Mouse (Mus musculus) kidney, postnatal 0 days (tissue): ENCODE results near the gene Pycr2. TPM values are rescaled to one million over a fixed set of nuclear protein-coding genes. Genes with fewer than 3 reads are reported as not detected.
"Not testable (repeated sequence)": the region's sequence is repeated elsewhere in the genome, so short reads cannot be mapped to it uniquely, and the experiment has no call there.

Source experiments
- ATAC-seq: fragments of 200-750 bp; cut with Nextera tagmentation; replicated peaks from 2 replicates; pipeline ENCODE4 v1.8.0; 2017; ENCODE audit warnings: low read depth, moderate number of reproducible peaks, moderate TSS enrichment, moderate library complexity; ENCODE audit not compliant: low FRiP score
- DNase-seq: peaks from one replicate; pipeline ENCODE4 v3.0.0-alpha.2; 2016; ENCODE audit warnings: low spot score
- H3K27ac ChIP-seq: fragments of 300-500 bp; sonication (generic); 2 replicates; pipeline ENCODE4 v1.5.1; 2014; ENCODE audit warnings: mild to moderate bottlenecking
- H3K27me3 ChIP-seq: fragments of 300-500 bp; sonication (generic); 2 replicates; pipeline ENCODE4 v1.6.1; 2014; ENCODE audit warnings: low read length, mixed read lengths; ENCODE audit not compliant: insufficient read depth
- H3K36me3 ChIP-seq: fragments of 300-500 bp; sonication (generic); 2 replicates; pipeline ENCODE4 v1.6.1; 2014; ENCODE audit warnings: low read length, mixed read lengths; ENCODE audit not compliant: insufficient read depth
- H3K4me1 ChIP-seq: fragments of 300-500 bp; sonication (generic); replicated peaks from 2 replicates; pipeline ENCODE4 v1.6.1; 2014; ENCODE audit warnings: antibody characterized with exemption, low read length, mixed read lengths; ENCODE audit not compliant: insufficient read depth
- H3K4me2 ChIP-seq: fragments of 300-500 bp; sonication (generic); 2 replicates; pipeline ENCODE4 v1.6.1; 2014; ENCODE audit warnings: mild to moderate bottlenecking, low read length, moderate library complexity, mixed read lengths
- H3K4me3 ChIP-seq: fragments of 300-500 bp; sonication (generic); replicated peaks from 2 replicates; pipeline ENCODE4 v1.5.1; 2014; ENCODE audit warnings: low read depth, low read length
- H3K9ac ChIP-seq: fragments of 300-500 bp; sonication (generic); 2 replicates; pipeline ENCODE4 v1.6.1; 2014; ENCODE audit warnings: low read depth, low read length
- H3K9me3 ChIP-seq: fragments of 300-500 bp; sonication (generic); replicated peaks from 2 replicates; pipeline ENCODE4 v1.6.1; 2016; ENCODE audit warnings: low read length, inconsistent platforms, mixed read lengths
- CTCF ChIP-seq: IDR thresholded peaks from 2 replicates; pipeline ENCODE4 v1.5.1; 2016; ENCODE audit warnings: antibody characterized with exemption, low read depth, mild to moderate bottlenecking, moderate library complexity
- WGBS: fragments of 180-500 bp; shearing (Covaris S2); extraction: QIAGEN DNeasy Blood & Tissue Kit; methylation state at CpG from one replicate; pipeline ENCODE4 v1.1.7; 2014; 5-methylcytosine and 5-hydroxymethylcytosine counted together
- polyA plus RNA-seq: library from polyadenylated mRNA; unstranded; fragments of >200 nt; fragmentation: Nextera tagmentation; extraction: Ambion mirVana; gene quantifications from 2 replicates; pipeline ENCODE4 v1.2.1, GENCODE M21; 2015

Gene Pycr2
- polyA plus RNA-seq, 1 experiment from 2014 or later, result 72.6 TPM

DNA sequence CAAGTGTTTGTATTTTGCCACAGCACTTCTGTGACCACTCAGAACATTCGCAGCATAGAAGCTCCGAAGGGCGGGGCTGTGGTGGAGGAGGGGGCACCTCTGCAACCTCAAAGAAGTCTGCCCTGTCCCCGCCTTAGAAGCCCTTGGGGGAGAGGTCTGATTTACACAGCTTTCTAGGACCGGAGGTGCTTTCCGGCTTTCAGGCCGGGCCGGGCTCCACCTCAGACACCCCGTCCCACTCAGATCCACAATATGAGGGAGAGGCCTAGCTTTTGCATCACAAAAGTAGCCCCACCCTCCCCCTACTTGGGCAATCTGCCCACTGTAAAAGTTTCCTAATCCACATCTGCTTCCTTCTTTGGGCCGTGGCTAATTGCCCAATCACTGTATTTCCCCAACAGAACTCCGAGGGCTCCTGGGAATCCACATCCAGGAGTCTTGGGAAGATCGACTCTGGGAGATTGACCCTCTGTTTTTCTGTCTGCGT, 15.5 kb upstream of the Pycr2 start:
- H3K9ac ChIP-seq, result peak overlapping the region; percentile 15; the same call in 1 of the 2 replicates

DNA sequence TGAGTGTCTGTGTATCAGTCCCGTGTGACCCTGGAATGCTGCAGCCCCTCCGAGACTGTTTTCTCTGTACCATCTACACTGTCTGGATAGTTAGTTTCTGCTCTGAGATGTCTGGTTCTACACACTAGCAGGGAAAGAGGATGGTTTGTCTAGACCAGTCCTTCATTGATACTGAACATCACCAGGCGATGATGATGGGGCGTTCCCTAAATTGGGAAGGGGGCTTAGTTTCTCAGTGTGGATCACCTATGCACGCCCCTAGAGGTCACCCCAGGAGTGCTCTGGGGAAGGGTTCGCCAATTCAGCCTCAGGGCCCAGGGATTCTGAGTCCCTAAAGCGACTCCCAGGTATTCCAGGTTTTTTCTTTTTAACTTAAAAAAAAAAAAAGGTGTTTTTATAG, 14.9 kb upstream of the Pycr2 start:
- ATAC-seq (no peak), DNase-seq (no peak)
- 0 out of 2 replicates have a peak overlapping the region, but pooled peaks have one; percentile 48 for H3K4me2 ChIP-seq
- 0 out of 2 replicates have a peak overlapping the region, but pooled peaks have one; percentile 15 for H3K9ac ChIP-seq
- no peaks in the 10 kb centered on the region for H3K36me3 ChIP-seq
- no peak overlapping the region for H3K4me3 ChIP-seq
- H3K9me3 ChIP-seq, result no peaks in the 10 kb centered on the region
- peak overlapping the region; percentile 36; the same call in 1 of the 2 replicates for H3K27ac ChIP-seq
- no peak for TF ChIP-seq CTCF
- 45% methylated on average over 7 of the region's 7 CpGs for WGBS
- H3K4me1 ChIP-seq, result 0 out of 2 replicates have a peak, but pooled peaks cover 5% of the 10 kb centered on the region
- H3K27me3 ChIP-seq, result peaks cover 8% of the 10 kb centered on the region; the same call in 1 of the 2 replicates

More for the DNA sequence above, 15.5 kb upstream of the Pycr2 start:
- no peak for TF ChIP-seq CTCF
- DNase-seq (peak; percentile 86), ATAC-seq (peak; percentile 56)
- Histone ChIP-seq H3K36me3 (no peaks in the 10 kb centered on the region), H3K9me3 (no peaks in the 10 kb centered on the region), H3K27me3 (peaks cover 8% of the 10 kb centered on the region; the same call in 1 of the 2 replicates), H3K4me1 (0 out of 2 replicates have a peak, but pooled peaks cover 5% of the 10 kb centered on the region), H3K4me3 (peak overlapping the region; percentile 9; the same call in 1 of the 2 replicates), H3K27ac (no peak overlapping the region; the same call in 1 of the 2 replicates), H3K4me2 (peak overlapping the region; percentile 48)
- 7% methylated on average over 13 of the region's 13 CpGs for WGBS

DNA sequence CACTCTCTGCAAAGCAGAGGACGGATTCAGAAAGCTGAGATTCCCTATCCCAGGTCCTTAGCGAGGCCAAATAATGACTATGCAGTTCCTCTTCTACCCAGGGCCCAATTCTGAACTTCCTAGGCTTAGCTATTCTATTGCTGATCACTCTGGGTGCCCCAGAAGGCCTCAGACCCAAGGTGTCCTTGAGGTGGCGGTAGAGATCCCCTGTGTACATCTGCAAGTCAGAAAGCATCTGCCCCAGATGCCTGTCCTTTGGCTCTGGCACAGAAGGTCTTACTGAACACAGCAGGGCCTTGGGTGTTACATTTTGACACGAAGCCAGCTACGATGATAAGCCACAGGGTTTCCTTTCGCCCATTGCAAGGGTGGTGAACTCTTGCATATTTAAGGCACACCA, 14.3 kb upstream of the Pycr2 start:
- TF ChIP-seq CTCF, result peak; percentile 55
- 60% methylated on average over 6 of the region's 6 CpGs for WGBS
- H3K4me2 ChIP-seq, result no peak overlapping the region
- H3K9ac ChIP-seq, result no peak overlapping the region
- H3K27me3 ChIP-seq, result peaks cover 8% of the 10 kb centered on the region; the same call in 1 of the 2 replicates
- no peaks in the 10 kb centered on the region for H3K36me3 ChIP-seq
- H3K4me3 ChIP-seq, result no peak overlapping the region
- 0 out of 2 replicates have a peak, but pooled peaks cover 5% of the 10 kb centered on the region for H3K4me1 ChIP-seq
- DNase-seq (peak; percentile 16), ATAC-seq (no peak)
- no peak overlapping the region for H3K27ac ChIP-seq
- H3K9me3 ChIP-seq, result no peaks in the 10 kb centered on the region

DNA sequence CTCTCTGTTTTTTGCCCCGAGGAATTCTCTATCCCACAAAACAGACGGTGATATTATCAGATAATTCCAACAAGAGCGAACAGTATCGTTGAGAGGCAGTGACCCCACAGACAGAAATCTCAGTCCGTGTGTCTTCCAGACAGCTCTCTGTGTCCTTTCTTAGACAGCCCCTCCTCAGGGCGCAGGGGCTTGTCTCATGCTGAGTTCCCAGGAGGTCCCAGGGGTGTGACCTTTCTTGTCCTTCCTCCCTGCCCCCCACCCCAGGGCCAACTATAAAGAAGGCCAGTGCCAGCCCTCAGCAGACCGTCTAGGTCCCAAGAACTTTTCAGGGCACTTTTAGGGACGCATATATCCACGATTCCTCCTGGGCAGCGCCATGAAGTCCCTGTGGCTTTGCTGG, 11.3 kb upstream of the Pycr2 start, which contains the start of gene Lefty2:
Gene Lefty2, plus strand, starts transcription at position 301 of the 400 bp plus-strand sequence.
- Histone ChIP-seq H3K36me3 (no peaks in the 10 kb centered on the region), H3K9me3 (no peaks in the 10 kb centered on the region), H3K4me2 (no peak within 1 kb of the TSS), H3K27me3 (peaks cover 8% of the 10 kb centered on the region; the same call in 1 of the 2 replicates), H3K9ac (no peak within 1 kb of the TSS), H3K4me3 (no peak within 1 kb of the TSS), H3K27ac (no peak within 1 kb of the TSS), H3K4me1 (0 out of 2 replicates have a peak, but pooled peaks cover 5% of the 10 kb centered on the region)
- ATAC-seq, result no peak
- no peak for DNase-seq
- 65% methylated on average over 10 of the region's 10 CpGs for WGBS
- no peak for TF ChIP-seq CTCF

DNA sequence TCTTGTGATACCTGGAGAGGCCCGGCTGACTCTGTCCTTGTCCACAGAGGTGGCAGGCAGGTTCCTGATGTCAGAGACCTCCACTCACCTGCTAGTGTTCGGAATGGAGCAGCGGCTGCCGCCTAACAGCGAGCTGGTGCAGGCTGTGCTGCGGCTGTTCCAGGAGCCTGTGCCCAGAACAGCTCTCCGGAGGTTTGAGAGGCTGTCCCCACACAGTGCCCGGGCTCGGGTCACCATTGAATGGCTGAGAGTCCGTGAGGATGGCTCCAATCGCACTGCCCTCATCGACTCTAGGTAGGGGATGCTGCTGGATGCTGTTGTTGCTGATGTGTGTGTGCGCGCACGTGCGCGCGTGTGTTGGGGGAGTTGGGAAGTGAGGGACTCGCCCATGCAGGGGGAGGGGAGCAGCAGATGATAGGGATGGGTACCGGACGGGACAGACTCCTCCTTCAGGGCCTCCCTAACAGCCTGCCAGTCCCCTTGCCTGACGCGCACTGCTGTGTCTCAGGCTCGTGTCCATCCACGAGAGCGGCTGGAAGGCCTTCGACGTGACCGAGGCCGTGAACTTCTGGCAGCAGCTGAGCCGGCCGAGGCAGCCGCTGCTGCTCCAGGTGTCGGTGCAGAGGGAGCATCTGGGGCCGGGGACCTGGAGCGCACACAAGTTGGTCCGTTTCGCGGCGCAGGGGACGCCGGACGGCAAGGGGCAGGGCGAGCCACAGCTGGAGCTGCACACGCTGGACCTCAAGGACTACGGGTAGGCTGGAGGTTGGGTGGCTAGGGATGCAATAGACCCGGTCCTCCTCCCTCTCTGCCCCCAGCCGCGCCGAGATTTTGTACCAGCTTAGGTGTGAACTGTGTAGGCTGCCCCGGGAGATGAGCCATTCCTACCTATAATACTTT, 9.8 kb upstream of the Pycr2 start:
- not testable (repeated sequence) for H3K4me1 ChIP-seq, H3K4me3 ChIP-seq, DNase-seq, H3K9ac ChIP-seq, H3K27me3 ChIP-seq, H3K9me3 ChIP-seq, H3K36me3 ChIP-seq, ATAC-seq, H3K27ac ChIP-seq
- peak overlapping the region; percentile 21 for H3K4me2 ChIP-seq
- WGBS, result 4% methylated on average over 43 of the region's 51 CpGs

DNA sequence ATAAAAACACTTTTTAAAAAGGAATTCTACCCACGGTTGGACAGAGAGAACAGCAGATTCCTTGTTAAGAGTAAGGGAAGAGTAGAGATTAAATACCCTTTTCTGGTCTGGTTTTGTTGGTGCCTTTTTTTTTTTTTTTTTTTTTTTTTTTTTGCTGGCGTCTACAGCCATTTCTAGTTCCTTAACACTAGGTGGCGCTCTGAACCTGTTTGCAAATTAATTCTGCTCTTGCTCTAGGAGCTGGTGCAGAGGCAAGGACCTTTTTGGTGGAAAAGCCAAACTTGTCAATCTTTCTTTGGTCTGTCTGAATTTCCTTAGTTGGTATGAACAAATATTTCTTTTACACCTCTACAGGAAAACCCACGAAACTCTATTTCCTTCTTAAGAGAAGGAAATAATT, 3.0 kb upstream of the Pycr2 start:
- H3K4me1 ChIP-seq, result peaks cover 7% of the 10 kb centered on the region

More for the DNA sequence above, 3.0 kb upstream of the Pycr2 start:
- H3K36me3 ChIP-seq, result 0 out of 2 replicates have a peak, but pooled peaks cover 1% of the 10 kb centered on the region
- ATAC-seq (no peak), DNase-seq (peak; percentile 87)
- no peaks in the 10 kb centered on the region for H3K27me3 ChIP-seq
- peak; percentile 82 for TF ChIP-seq CTCF
- no peak overlapping the region for H3K4me2 ChIP-seq
- WGBS, result under 1% methylated on average over 4 of the region's 4 CpGs
- no peak overlapping the region for H3K4me3 ChIP-seq
- H3K9me3 ChIP-seq, result no peaks in the 10 kb centered on the region
- H3K27ac ChIP-seq, result no peak overlapping the region
- no peak overlapping the region for H3K9ac ChIP-seq
